Mouse (Mus musculus): ENCODE measurements around the gene Plekha7. TPM values are rescaled to one million over a fixed set of nuclear protein-coding genes. Genes with fewer than 3 reads are reported as not detected.
A peak's percentile ranks its signal among the peaks of the same experiment; 100 is the strongest.

The Plekha7 gene
- total and polyA plus RNA-seq, 2 experiments from 2014 or later: 5.4 to 17.0 TPM

DNA sequence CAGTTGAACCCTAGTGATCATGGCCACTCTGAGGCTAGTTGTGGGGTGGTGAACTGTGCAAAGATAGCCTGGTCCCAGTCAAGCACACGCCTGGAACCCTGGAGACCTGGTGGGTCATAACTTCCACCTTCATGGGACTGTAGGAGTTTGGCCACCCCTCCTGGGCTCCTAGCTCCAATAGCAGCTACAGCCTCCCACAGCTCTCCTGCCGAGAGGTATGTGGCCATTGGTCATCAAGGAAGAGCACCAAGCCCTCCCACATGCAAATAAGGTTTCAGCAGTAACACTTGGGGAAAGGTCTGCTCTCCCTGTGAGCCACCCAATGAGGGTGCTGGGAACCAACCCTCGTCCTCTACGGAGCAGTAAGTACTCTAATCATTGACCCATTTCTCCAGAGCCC is 55.7 kb downstream of the Plekha7 start:
- 90% methylated on average over 4 of the region's 4 CpGs for WGBS
- H3K27me3 ChIP-seq (ENCODE audit: insufficient read depth, low read length): no peaks in the 10 kb centered on the region
- H3K4me2 ChIP-seq (ENCODE audit: low read depth): no peak overlapping the region
- H3K9ac ChIP-seq: no peak overlapping the region
- H3K4me3 ChIP-seq (ENCODE audit: low read depth, low read length): no peak overlapping the region
- no peaks in the 10 kb centered on the region for H3K4me1 ChIP-seq (ENCODE audit: insufficient read depth)
- no peak for ATAC-seq
- no peaks in the 10 kb centered on the region for H3K36me3 ChIP-seq (ENCODE audit: insufficient read depth)
- no peak overlapping the region for H3K27ac ChIP-seq (ENCODE audit: low read depth, low read length)
- TF ChIP-seq CTCF (IDR thresholded peaks at IDR 0.05; ENCODE audit: low read depth): no peak
- H3K9me3 ChIP-seq (ENCODE audit: low read length): no peaks in the 10 kb centered on the region
- no peak for DNase-seq

DNA sequence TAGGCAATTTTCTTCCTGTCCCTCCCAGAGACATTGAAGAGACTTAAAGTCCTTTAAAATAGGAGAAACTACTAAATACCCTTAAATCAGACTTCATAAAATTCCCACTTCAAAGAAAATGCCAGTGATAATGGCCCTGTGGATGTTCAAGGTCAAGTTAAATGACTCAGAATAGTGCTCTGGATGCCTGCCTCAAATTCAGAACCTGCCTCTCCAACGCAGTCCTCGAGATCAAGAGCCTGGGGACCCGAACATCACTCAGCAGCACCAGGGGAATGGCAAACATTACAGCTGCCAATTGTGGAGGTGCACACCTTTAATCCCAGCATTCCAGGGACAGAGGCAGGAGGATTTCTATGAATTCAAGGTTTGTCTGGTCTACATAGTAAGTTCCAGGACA is 56.7 kb downstream of the Plekha7 start:
- H3K4me2 ChIP-seq (ENCODE audit: low read depth): no peak overlapping the region
- WGBS: 80% methylated on average over 3 of the region's 3 CpGs
- H3K27me3 ChIP-seq (ENCODE audit: insufficient read depth, low read length): no peaks in the 10 kb centered on the region
- no peak for TF ChIP-seq CTCF (IDR thresholded peaks at IDR 0.05; ENCODE audit: low read depth)
- DNase-seq (no peak), ATAC-seq (no peak)
- no peak overlapping the region for H3K27ac ChIP-seq (ENCODE audit: low read depth, low read length)
- no peak overlapping the region for H3K4me3 ChIP-seq (ENCODE audit: low read depth, low read length)
- no peaks in the 10 kb centered on the region for H3K36me3 ChIP-seq (ENCODE audit: insufficient read depth)
- no peak overlapping the region for H3K9ac ChIP-seq
- H3K9me3 ChIP-seq (ENCODE audit: low read length): no peaks in the 10 kb centered on the region
- H3K4me1 ChIP-seq (ENCODE audit: insufficient read depth): peaks cover 2% of the 10 kb centered on the region; the same call in 1 of the 2 replicates

DNA sequence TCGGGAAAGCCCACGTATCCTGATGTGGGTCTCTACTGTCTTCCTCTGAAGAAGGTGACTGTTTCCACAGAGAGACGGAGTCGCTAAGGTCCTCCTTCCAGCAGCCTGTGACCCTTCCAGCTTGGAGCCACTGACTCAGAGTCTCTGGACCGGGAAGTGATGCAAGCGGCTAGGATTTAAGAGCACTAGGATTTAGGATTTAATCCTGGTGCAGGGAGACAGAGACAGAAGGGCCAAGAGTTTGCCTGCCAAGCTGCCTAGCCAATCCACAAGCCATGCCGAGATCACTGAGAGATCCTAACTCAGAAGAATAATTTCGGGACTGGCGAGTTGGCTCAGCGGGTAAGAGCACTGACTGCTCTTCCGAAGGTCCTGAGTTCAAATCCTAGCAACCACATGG is 59.6 kb downstream of the Plekha7 start:
- ATAC-seq (no peak), DNase-seq (no peak)
- H3K4me2 ChIP-seq (ENCODE audit: low read depth): no peak overlapping the region
- no peak overlapping the region for H3K27ac ChIP-seq (ENCODE audit: low read depth, low read length)
- no peak overlapping the region for H3K9ac ChIP-seq
- no peak overlapping the region for H3K4me3 ChIP-seq (ENCODE audit: low read depth, low read length)
- no peaks in the 10 kb centered on the region for H3K27me3 ChIP-seq (ENCODE audit: insufficient read depth, low read length)
- WGBS: 94% methylated on average over 11 of the region's 11 CpGs
- no peaks in the 10 kb centered on the region for H3K36me3 ChIP-seq (ENCODE audit: insufficient read depth)
- no peaks in the 10 kb centered on the region for H3K9me3 ChIP-seq (ENCODE audit: low read length)
- peaks cover 3% of the 10 kb centered on the region; the same call in 1 of the 2 replicates for H3K4me1 ChIP-seq (ENCODE audit: insufficient read depth)
- no peak for TF ChIP-seq CTCF (IDR thresholded peaks at IDR 0.05; ENCODE audit: low read depth)

DNA sequence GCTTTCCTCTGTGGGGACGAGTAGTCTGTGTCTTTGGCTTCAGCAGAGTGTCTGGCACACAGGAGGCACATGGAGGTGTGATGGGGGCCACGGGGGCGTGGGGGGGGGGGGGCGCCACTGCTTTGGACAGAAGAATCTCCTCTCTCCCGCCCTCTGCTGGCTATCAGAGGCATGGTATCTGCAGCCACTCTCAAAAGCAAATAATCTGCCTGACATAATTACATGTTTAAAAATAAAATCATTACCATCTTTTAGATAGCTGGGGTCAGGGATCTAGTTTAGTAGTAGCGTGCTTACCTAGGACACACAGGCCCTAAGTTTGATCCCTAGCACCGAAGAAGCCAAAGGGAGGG is 60.8 kb downstream of the Plekha7 start:
- no peaks in the 10 kb centered on the region for H3K36me3 ChIP-seq (ENCODE audit: insufficient read depth)
- DNase-seq (no peak), ATAC-seq (0 out of 2 replicates have a peak, but pooled peaks have one; percentile 10)
- H3K4me1 ChIP-seq (ENCODE audit: insufficient read depth): peaks cover 3% of the 10 kb centered on the region; the same call in 1 of the 2 replicates
- WGBS: 23% methylated on average over 6 of the region's 7 CpGs
- no peak overlapping the region for H3K4me3 ChIP-seq (ENCODE audit: low read depth, low read length)
- no peaks in the 10 kb centered on the region for H3K9me3 ChIP-seq (ENCODE audit: low read length)
- no peaks in the 10 kb centered on the region for H3K27me3 ChIP-seq (ENCODE audit: insufficient read depth, low read length)
- TF ChIP-seq CTCF (IDR thresholded peaks at IDR 0.05; ENCODE audit: low read depth): peak; percentile 47; the same call in 1 of the 2 replicates
- 0 out of 2 replicates have a peak overlapping the region, but pooled peaks have one; percentile 36 for H3K4me2 ChIP-seq (ENCODE audit: low read depth)
- H3K9ac ChIP-seq: no peak overlapping the region
- H3K27ac ChIP-seq (ENCODE audit: low read depth, low read length): no peak overlapping the region

DNA sequence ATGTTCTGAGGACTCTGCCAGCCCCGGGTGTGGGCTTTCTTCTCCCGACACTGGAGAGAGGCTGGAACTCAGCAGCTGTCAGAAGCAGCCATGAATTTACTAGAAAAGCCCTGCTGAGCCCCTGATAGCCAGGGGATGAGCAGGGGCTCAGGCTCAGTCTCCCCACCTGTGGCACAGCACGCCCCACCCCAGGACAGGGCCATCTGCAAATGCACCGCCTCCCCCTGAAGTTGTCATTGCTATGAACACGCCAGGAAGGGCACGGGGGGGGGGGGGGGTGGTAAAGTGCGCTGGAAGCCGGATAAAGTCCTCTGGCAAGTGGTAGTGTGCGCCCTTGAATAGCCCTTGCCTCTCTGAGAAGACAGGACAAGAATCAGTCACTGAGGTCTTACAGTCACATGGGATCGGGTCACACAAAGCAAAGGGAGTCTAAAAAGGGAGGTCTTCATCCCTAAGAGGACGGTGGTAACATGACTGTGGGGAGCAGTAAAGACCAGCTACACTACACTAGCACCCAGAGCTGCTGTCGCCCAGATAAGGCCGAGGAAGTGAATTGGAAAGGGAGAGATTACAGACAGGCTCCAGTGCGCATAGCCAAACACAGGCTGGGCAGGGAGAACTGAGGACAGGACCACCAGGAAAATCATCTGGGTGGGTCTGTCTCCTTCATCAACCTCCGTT is 61.3 kb downstream of the Plekha7 start:
- Histone ChIP-seq H3K4me3 (ENCODE audit: low read depth, low read length) (0 out of 2 replicates have a peak overlapping the region, but pooled peaks have one; percentile 5), H3K27ac (ENCODE audit: low read depth, low read length) (no peak overlapping the region), H3K4me2 (ENCODE audit: low read depth) (peak overlapping the region; percentile 36), H3K36me3 (ENCODE audit: insufficient read depth) (no peaks in the 10 kb centered on the region), H3K9ac (no peak overlapping the region), H3K27me3 (ENCODE audit: insufficient read depth, low read length) (no peaks in the 10 kb centered on the region), H3K4me1 (ENCODE audit: insufficient read depth) (peaks cover 3% of the 10 kb centered on the region; the same call in 1 of the 2 replicates), H3K9me3 (ENCODE audit: low read length) (no peaks in the 10 kb centered on the region)
- ATAC-seq (0 out of 2 replicates have a peak, but pooled peaks have one; percentile 28), DNase-seq (no peak)
- no peak for TF ChIP-seq CTCF (IDR thresholded peaks at IDR 0.05; ENCODE audit: low read depth)
- 33% methylated on average over 15 of the region's 15 CpGs for WGBS

DNA sequence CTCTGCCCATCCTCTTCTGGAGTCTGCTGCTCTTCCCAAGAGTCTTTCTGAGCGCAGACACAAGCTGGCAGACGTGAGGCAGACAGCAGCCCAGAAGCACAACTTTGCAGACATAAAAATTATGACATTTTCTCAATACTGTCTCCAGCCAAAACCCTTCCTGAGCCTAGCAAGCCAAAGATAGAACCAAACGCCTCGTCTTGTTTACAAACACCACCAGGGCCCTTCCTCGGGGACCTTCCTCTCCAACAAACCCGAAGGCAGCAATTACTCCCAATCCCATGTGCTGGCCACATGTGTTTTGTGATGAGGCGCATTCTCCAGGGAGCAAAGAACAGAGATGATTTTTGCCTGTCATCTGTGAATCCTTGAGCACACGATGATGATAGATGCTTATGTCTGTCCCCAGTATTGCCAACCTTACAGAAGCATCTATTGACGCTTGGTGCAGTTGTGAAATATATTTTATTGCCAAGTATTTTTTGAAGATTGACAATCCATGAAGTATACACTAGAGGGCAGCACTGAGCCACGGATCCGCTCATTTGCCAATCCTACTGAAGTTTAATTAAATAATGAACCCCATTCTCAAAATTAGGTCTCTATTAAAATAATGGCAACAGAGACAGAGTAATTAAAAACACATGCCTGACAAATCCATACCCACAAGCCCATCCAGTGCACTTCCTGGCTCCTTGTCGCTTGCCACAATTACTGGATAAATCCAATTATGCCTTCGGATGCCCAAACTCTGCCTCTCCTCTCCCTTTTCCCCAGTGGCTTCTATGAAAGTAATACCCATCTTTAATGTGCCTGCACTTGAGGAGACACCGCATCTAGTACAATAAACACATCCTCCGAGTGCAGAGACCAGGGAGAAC is 62.1 kb downstream of the Plekha7 start:
- peak; percentile 76 for TF ChIP-seq CTCF (IDR thresholded peaks at IDR 0.05; ENCODE audit: low read depth)
- Histone ChIP-seq H3K27ac (ENCODE audit: low read depth, low read length) (peak overlapping the region; percentile 45; the same call in 1 of the 2 replicates), H3K4me3 (ENCODE audit: low read depth, low read length) (0 out of 2 replicates have a peak overlapping the region, but pooled peaks have one; percentile 5), H3K4me2 (ENCODE audit: low read depth) (peak overlapping the region; percentile 36), H3K9me3 (ENCODE audit: low read length) (no peaks in the 10 kb centered on the region), H3K4me1 (ENCODE audit: insufficient read depth) (peaks cover 3% of the 10 kb centered on the region; the same call in 1 of the 2 replicates), H3K9ac (no peak overlapping the region), H3K36me3 (ENCODE audit: insufficient read depth) (no peaks in the 10 kb centered on the region), H3K27me3 (ENCODE audit: insufficient read depth, low read length) (no peaks in the 10 kb centered on the region)
- DNase-seq (peak; percentile 77), ATAC-seq (peak; percentile 44)
- 29% methylated on average over 15 of the region's 15 CpGs for WGBS
